Mouse (Mus musculus) CD4-positive naive resting alpha-beta T cell, adult 76 days (primary cell): ENCODE measurements around the gene Atp13a2. TPM values are rescaled to one million over a fixed set of nuclear protein-coding genes. Genes with fewer than 3 reads are reported as not detected.

Source experiments
- total RNA-seq: library from RNA; stranded (reverse); gene quantifications from one replicate; pipeline ENCODE4 v1.2.4, GENCODE M21; 2023

Gene Atp13a2
- 26.3 TPM for total RNA-seq

DNA sequence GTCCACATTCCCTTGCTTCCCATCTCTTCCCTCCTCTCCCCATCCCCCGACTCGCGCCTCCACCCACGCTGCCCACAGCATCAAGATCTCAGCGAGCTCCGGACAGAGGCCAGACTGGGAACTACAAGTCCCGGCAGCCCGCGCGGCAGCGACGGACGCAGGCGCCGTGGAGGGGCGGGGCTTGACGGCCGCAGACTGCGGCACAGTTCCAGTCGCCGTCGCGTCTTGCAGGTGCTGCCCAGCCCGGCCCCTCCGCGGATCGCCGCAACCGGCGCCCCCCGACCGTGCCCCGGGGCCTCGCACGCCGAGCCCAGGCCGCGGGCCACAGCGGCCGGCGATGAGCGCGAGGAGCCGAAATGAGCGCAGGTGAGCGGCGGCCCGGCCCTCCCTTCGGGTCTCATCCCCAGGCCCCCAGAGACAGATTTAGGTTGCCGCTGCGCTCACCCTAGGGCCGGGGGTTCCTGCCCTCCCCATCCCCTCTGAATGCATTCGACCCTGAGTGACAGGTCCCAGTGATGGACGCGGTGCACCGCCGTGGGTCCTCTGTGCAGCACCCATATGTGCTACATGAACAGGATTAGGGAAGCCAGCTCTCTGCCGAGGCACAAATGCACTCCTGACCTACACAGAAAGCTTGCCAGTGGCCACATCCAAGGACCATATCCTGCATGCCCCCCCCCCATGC, at the start of gene Atp13a2:
Gene Atp13a2 (plus strand): TSS at position 163 of the 685 bp plus-strand sequence.

DNA sequence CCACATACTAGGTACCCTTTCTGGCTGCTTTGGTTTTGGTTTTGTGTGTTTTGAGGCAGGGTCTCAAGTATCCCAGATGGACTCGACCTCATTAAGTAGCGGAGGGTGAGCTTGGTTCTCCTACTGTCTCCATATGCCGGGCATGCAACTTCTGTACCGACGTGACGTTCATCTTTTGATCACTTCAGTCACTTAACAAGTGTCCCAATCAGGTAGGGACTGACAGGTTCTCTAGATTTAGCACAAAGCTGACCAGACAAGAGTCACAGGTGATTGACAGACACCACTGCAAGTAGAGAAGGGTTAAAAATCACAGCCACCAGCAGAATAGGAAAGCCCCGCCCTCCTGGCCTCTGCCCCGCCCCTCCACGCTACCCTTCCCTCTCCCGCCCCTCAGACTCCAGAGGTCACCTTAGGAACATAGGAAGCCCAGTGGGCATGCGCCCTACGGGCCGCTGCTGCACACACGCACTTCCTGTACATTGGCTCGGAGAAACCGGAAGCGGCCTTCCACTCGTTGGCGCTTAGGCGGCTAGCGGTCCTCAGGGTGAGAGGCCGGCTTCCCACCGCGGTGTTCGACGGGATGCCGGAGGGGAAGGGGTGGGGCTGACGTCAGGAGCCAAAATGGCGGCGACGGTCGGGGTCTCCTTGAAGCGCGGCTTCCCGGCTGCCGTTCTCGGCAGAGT, 25.7 kb upstream of the Atp13a2 start, which contains the start of gene Sdhb:
Gene Sdhb (plus strand): TSS at position 423 of the 686 bp plus-strand sequence.

DNA sequence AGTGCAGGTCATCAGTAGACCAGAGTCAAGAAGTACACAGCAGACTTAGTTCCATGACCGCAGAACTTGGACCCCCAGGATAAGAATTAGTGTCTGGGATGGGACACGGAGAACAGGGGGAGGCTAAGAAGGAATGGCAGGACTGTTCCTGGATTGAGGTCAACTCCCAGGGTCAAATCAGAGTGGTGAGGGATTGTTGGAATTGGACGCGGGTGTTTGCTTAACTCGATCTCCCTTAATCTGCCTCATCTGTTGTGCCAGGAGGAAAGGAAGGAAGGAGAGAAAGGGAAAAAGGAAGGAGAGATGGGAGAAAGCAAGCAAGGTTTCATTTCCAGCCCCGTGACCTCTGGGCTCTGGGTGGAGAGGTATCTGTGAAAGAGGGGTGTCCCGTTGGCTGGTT, 23.4 kb downstream of the Atp13a2 start, which contains the start of gene Mfap2:
Gene Mfap2 (plus strand): TSS at position 301 of the 400 bp plus-strand sequence.

Other genes starting within 250 kb of the Atp13a2 start
- gene Padi6, start 244.2 kb upstream of the Atp13a2 start, total RNA-seq = not detected
- 0.82 TPM for gene Padi4, start 212.6 kb upstream of the Atp13a2 start, total RNA-seq
- gene Padi3, start 176.2 kb upstream of the Atp13a2 start, total RNA-seq = 2.2 TPM
- 1.2 TPM for gene Padi1, start 141.1 kb upstream of the Atp13a2 start, total RNA-seq
- 22.4 TPM for gene Padi2, start 80.5 kb upstream of the Atp13a2 start, total RNA-seq
- 81.5 TPM for gene Sdhb, start 25.7 kb upstream of the Atp13a2 start, total RNA-seq
- not detected for gene Mfap2, start 23.5 kb downstream of the Atp13a2 start, total RNA-seq
- gene Crocc, start 73.7 kb downstream of the Atp13a2 start, total RNA-seq = 12.5 TPM
- gene Necap2, start 91.5 kb downstream of the Atp13a2 start, total RNA-seq = 92.1 TPM
- not detected for gene Spata21, start 101.5 kb downstream of the Atp13a2 start, total RNA-seq
- 115 TPM for gene Szrd1, start 152.9 kb downstream of the Atp13a2 start, total RNA-seq
- gene Fbxo42, start 161.0 kb downstream of the Atp13a2 start, total RNA-seq = 20.2 TPM
- gene Rsg1, start 227.1 kb downstream of the Atp13a2 start, total RNA-seq = 2.6 TPM